ENCODE assay signal across 26 mouse cellular contexts in the genomic region with DNA sequence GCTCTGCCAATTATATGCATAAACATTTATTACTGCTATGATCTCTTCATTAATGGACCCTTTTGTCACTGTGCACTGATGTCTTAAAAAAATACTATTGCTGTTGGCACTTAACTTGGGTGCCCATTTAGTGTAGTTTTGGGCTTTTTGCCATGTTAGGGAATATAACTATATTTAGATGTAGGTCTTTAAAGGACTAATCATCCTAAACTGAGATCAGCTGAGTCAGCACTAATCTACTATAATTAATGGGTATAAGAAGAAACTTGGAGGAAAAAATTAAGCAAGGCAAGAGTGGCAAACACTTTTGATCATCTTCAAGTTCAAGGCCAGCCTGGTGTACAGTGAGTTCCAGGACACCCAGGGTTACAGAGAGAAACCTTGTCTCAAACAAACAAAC.
"Had no signal": no experiment of that assay in that cellular context is flagged by ENCODE, and none has a peak within 500 bp of the region (broad histone marks: within the 10 kb centered on the region; RNA-seq: fewer than 3 reads in every experiment).

No protein-coding gene starts in this region.

- H3K9ac ChIP-seq: heart, embryonic 13.5 days; heart, embryonic 15.5 days; hindbrain, embryonic 13.5 days; hindbrain, embryonic 15.5 days; kidney, embryonic 15.5 days; limb, embryonic 13.5 days; limb, embryonic 15.5 days; liver, embryonic 12.5 days had no signal

- H3K27me3 ChIP-seq: heart, embryonic 13.5 days; heart, embryonic 15.5 days; hindbrain, embryonic 13.5 days; hindbrain, embryonic 15.5 days; kidney, embryonic 15.5 days; limb, embryonic 13.5 days; limb, embryonic 15.5 days; liver, embryonic 12.5 days had no signal

- H3K4me1 ChIP-seq: heart, embryonic 15.5 days; hindbrain, embryonic 13.5 days; hindbrain, embryonic 15.5 days; kidney, embryonic 15.5 days; limb, embryonic 13.5 days; limb, embryonic 15.5 days had no signal

- H3K36me3 ChIP-seq: heart, embryonic 13.5 days; heart, embryonic 15.5 days; hindbrain, embryonic 15.5 days; kidney, embryonic 15.5 days; limb, embryonic 13.5 days; limb, embryonic 15.5 days; liver, embryonic 12.5 days had no signal

- ATAC-seq: hindbrain, postnatal 0 days; intestine, embryonic 16.5 days had no signal

- H3K4me3 ChIP-seq: gastrocnemius, adult 2 months; heart, embryonic 13.5 days; heart, embryonic 15.5 days; hindbrain, embryonic 13.5 days; hindbrain, embryonic 15.5 days; kidney, embryonic 15.5 days; limb, embryonic 13.5 days; limb, embryonic 15.5 days; liver, embryonic 12.5 days had no signal

- H3K9me3 ChIP-seq: heart, embryonic 13.5 days; heart, embryonic 15.5 days; hindbrain, embryonic 13.5 days; hindbrain, embryonic 15.5 days; kidney, embryonic 15.5 days; limb, embryonic 13.5 days; limb, embryonic 15.5 days; liver, embryonic 12.5 days had no signal

- H3K27ac ChIP-seq: gastrocnemius, adult 2 months; heart, embryonic 13.5 days; heart, embryonic 15.5 days; hindbrain, embryonic 13.5 days; hindbrain, embryonic 15.5 days; hindbrain, postnatal 0 days; kidney, embryonic 15.5 days; kidney, postnatal 0 days; limb, embryonic 13.5 days; limb, embryonic 15.5 days; liver, embryonic 12.5 days had no signal

- DNase-seq: gastrocnemius, adult 2 months; gastrocnemius, postnatal 10 days; gastrocnemius, postnatal 25 days; heart, adult 18-20 months; heart, postnatal 14 days; heart, postnatal 36 days; kidney, adult 11 months; kidney, adult 2 months; kidney, adult 9 months; kidney, postnatal 14 days; kidney, postnatal 36 days; layer of hippocampus, adult 9-11 months; layer of hippocampus, postnatal 36 days; left cerebral cortex, postnatal 4 days had no signal

- H3K4me2 ChIP-seq: heart, embryonic 11.5 days; heart, embryonic 13.5 days; heart, embryonic 15.5 days; hindbrain, embryonic 13.5 days; hindbrain, embryonic 15.5 days; kidney, embryonic 15.5 days; limb, embryonic 13.5 days; limb, embryonic 15.5 days; liver, embryonic 12.5 days had no signal
